Mouse (Mus musculus) G1E (cell line): ENCODE results near the gene Tnfrsf9.

Source experiments
- CTCF ChIP-seq: IDR thresholded peaks from 2 replicates; pipeline ENCODE4 v1.5.1; 2012; ENCODE audit warnings: low read depth, low read length, inconsistent platforms, mixed read lengths
- GATA1 ChIP-seq: IDR thresholded peaks from 2 replicates; pipeline ENCODE4 v1.6.1; 2012; ENCODE audit warnings: borderline replicate concordance, low read length, inconsistent platforms, mixed read lengths
- POLR2AphosphoS5 ChIP-seq: IDR thresholded peaks from 2 replicates; pipeline ENCODE4 v1.6.1; 2012; ENCODE audit warnings: low read depth, low read length, inconsistent platforms; ENCODE audit not compliant: insufficient replicate concordance
- TAL1 ChIP-seq: conservative IDR thresholded peaks from 2 replicates; pipeline ENCODE4 v1.6.1; 2012; ENCODE audit warnings: low read depth, low read length, inconsistent platforms, mixed read lengths

- TF ChIP-seq CTCF (no peak), TAL1 (no peak), POLR2AphosphoS5 (no peak), GATA1 (no peak)
Measured at GRCm38 (mm10) chr4:150980153-150980552, 65.8 kb downstream of the Tnfrsf9 start.
